Mouse (Mus musculus) megakaryocyte, adult 5-6 weeks (primary cell): ENCODE results near the gene Sass6. TPM values are rescaled to one million over a fixed set of nuclear protein-coding genes. Genes with fewer than 3 reads are reported as not detected.
"Not testable (repeated sequence)": the region's sequence is repeated elsewhere in the genome, so short reads cannot be mapped to it uniquely, and the experiment has no call there.

ENCODE experiments used
- ATAC-seq: 2 replicates; pipeline ENCODE4 v1.8.0; 2016; ENCODE audit warnings: mild to moderate bottlenecking, inconsistent platforms; ENCODE audit not compliant: poor library complexity, severe bottlenecking
- total RNA-seq, 2 experiments: library from RNA; stranded (forward) in 1 of 2; stranded (reverse) in 1 of 2; fragments of 153-499, 151-499 nt in 1 of 2; fragments of 221-1000, 200-1000 nt in 1 of 2; gene quantifications; 2 replicates each; pipeline versions ENCODE4 v1.2.3 to v1.2.4; 2015 to 2017

Gene Sass6
- total RNA-seq, 2 experiments from 2014 or later: 36.1 to 44.9 TPM

DNA sequence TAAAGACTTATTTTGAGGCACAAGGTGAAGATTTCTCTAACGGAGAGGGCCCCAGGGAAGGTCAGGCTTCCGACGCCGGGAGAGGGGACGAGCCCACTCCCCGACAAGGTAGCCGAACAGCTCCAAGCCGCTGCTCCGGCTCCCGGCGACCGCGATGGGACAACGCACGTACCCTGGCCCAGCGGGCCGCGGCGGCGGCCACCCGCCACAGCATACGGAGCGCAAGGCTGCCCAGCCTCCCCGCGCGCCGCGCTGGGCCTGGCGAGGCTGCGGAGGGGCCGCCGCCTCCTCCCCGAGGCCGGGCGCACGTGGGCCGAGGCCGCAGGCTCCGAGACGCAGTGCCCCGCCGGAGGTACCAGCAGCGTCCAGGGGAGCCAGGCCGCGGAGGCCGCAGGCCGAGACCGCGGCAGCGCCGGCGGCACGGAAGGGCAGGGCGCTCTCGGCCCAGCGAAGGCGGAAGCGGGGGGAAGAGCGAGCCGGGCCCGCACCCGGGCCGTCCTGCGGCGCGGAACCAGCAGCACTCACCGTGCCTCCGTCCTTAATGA, 67.2 kb downstream of the Sass6 start:
- ATAC-seq: peak; percentile 73

DNA sequence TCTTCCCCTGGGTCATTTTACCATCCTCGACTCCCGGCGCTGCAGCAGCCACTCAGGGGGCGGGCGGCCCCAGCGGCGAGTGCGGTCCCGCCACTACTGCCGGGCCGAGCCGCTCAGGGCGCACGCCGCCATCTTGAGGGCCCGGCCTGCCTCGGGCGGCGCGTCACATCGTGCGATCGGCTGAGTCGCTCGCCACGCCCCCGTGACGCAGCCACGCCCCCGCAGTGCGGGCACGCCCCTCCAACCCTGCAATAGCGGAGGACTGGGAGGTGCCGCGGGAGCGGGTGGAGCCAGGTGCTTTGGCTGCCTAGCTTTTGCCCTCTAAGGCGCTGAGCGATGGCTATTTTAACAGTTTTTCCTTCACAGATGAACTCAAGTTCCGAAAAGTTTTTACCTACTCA, 67.7 kb downstream of the Sass6 start, which contains the start of gene Mfsd14a:
Mfsd14a (minus strand) TSS at position 215 of the 401 bp plus-strand sequence.
- ATAC-seq: peak; percentile 95

DNA sequence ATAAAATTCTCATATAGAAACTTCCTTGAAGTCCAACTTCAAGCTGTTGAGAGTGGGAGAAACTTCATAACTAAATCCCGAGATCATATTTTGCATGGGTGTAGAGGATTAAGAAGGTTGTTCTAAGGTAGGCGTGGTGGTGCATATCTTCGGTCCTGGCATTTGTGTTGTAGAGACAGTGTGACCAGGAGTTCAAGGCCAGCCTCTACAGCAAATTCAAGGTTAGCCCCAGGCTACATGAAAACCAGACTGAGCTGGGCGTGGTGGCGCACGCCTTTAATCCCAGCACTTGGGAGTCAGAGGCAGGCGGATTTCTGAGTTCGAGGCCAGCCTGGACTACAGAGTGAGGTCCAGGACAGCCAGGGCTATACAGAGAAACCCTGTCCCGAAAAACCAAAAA, 69.5 kb downstream of the Sass6 start:
- ATAC-seq: not testable (repeated sequence)

Other genes with a start within 250 kb of the Sass6 start
- gene Cdc14a, start 170.9 kb upstream of the Sass6 start, total RNA-seq (2015): 21.0 and 22.1 TPM in 2 replicates
- gene Cdc14a, start 170.9 kb upstream of the Sass6 start, total RNA-seq (2017): 21.7 and 26.2 TPM in 2 replicates
- gene Rtca, start 86.8 kb upstream of the Sass6 start, total RNA-seq (2015): 46.7 and 70.9 TPM in 2 replicates
- gene Rtca, start 86.8 kb upstream of the Sass6 start, total RNA-seq (2017): 24.0 and 25.4 TPM in 2 replicates
- 12.4 and 14.3 TPM in 2 replicates for gene Dbt, start 81.9 kb upstream of the Sass6 start, total RNA-seq (2015)
- 7.2 and 9.6 TPM in 2 replicates for gene Dbt, start 81.9 kb upstream of the Sass6 start, total RNA-seq (2017)
- 0.14 TPM in 1 of 2 replicates, not detected in the other for gene Lrrc39, start 32.0 kb upstream of the Sass6 start, total RNA-seq (2015)
- gene Lrrc39, start 32.0 kb upstream of the Sass6 start, total RNA-seq (2017): 0.04 and 0.40 TPM in 2 replicates
- gene Trmt13, start 19.6 kb downstream of the Sass6 start, total RNA-seq (2015): 17.7 and 19.4 TPM in 2 replicates
- gene Trmt13, start 19.6 kb downstream of the Sass6 start, total RNA-seq (2017): 22.1 and 27.0 TPM in 2 replicates
- 82.7 and 88.5 TPM in 2 replicates for gene Mfsd14a, start 67.7 kb downstream of the Sass6 start, total RNA-seq (2015)
- gene Mfsd14a, start 67.7 kb downstream of the Sass6 start, total RNA-seq (2017): 91.5 and 95.8 TPM in 2 replicates
- gene Gm43191, start 86.3 kb downstream of the Sass6 start, total RNA-seq (2015): not detected in 2 replicates
- not detected in 2 replicates for gene Gm43191, start 86.3 kb downstream of the Sass6 start, total RNA-seq (2017)
- gene Slc35a3, start 117.8 kb downstream of the Sass6 start, total RNA-seq (2015): 39.9 and 45.5 TPM in 2 replicates
- gene Slc35a3, start 117.8 kb downstream of the Sass6 start, total RNA-seq (2017): 55.4 and 56.0 TPM in 2 replicates
- 15.5 and 21.4 TPM in 2 replicates for gene Agl, start 213.2 kb downstream of the Sass6 start, total RNA-seq (2015)
- gene Agl, start 213.2 kb downstream of the Sass6 start, total RNA-seq (2017): 19.3 and 20.6 TPM in 2 replicates